Mouse (Mus musculus): ENCODE data around the gene Adk. TPM values are rescaled to one million over a fixed set of nuclear protein-coding genes. Genes with fewer than 3 reads are reported as not detected.

Gene Adk
- polyA plus RNA-seq, 1 experiment = 84.0 TPM

DNA sequence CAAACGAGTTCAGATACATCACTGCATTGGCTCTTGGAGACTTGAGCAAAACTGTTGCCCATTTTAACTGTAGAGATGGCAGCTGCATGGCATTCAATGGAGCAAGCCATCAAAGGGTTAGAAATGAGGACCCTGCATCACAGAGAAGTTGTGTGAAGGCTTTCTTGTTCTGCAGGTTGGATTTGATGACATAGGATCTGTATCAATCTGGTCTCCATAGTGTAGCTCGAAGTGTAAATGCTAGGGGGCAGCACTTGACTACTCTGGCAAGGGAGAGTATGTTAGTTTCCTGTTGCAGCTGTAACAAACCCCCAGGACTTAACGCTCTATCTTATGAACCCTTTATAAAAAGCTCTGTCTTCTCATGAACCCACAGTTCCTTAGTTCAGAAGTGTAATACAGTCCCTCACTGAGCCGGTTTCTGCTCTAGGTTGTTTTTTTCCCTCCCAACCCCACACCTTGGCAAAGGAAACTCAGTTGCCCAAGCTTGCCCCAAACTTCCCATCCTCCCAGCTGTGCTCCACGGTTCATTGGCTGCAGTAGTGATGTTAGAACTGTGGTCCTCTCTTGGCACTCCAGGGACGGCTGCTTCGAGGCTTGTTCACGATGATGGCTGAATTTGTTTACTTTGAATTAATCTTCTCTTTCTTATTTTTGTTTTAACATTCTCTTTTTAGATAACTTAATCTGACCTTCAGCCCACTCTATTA is 91.2 kb downstream of the Adk start:
- DNase-seq (ENCODE audit: extremely low spot score in 1 of 2, low spot score in 1 of 2) = peak in 1 of 2 experiments; percentile 41

DNA sequence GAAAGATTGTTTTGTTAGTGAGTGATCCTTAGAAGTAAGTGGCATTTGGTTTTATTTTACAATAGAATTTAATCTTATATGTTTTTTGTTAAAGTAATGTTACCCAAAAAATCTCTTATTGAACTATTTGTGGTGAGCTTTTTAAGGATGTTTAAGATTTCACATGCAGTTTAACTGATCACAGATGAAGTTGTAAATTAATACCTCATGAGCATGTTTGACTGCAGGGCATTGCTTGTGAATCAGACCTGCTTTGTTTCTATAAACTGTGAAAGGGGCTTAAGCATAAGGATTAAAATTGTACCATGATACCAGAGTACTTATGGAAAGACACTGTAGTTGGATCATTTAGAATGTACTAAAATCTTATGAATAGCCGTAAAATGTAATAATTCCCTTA is 94.8 kb downstream of the Adk start:
- no peak for DNase-seq (ENCODE audit: extremely low spot score in 1 of 2, low spot score in 1 of 2)

GRCm38 (mm10) chr14:21150301-21150700 is 97.9 kb downstream of the Adk start:
- peak in 1 of 2 experiments; percentile 27 for DNase-seq (ENCODE audit: extremely low spot score in 1 of 2, low spot score in 1 of 2)

- no peak for DNase-seq (ENCODE audit: extremely low spot score in 1 of 2, low spot score in 1 of 2)
Measured at GRCm38 (mm10) chr14:21152055-21152454, 99.7 kb downstream of the Adk start.

- no peak for DNase-seq (ENCODE audit: extremely low spot score in 1 of 2, low spot score in 1 of 2)
Measured at GRCm38 (mm10) chr14:21165706-21166105, 113.3 kb downstream of the Adk start.

DNA sequence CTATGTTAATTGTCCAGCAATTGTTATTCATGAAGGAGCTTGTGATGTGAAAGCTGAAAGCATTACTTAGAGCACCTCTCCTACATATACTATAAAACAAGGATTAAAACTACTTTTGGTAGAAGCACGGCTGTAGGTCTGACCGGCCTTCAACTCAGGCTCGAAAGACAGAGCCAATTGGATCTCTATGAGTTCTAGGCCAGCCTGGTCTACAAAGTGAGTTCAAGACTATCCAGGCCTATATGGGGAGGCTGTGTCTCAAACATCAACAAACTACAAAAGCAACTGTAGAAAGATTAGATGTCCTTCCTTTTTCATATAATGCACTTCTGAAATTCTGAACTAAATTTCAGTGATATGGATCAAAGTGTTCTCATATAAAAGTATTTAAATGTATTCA is 113.7 kb downstream of the Adk start:
- no peak for DNase-seq (ENCODE audit: extremely low spot score in 1 of 2, low spot score in 1 of 2)

GRCm38 (mm10) chr14:21173973-21174745 is 121.8 kb downstream of the Adk start:
- DNase-seq (ENCODE audit: extremely low spot score in 1 of 2, low spot score in 1 of 2) = no peak

GRCm38 (mm10) chr14:21174804-21175203 is 122.4 kb downstream of the Adk start:
- no peak for DNase-seq (ENCODE audit: extremely low spot score in 1 of 2, low spot score in 1 of 2)

- DNase-seq (ENCODE audit: extremely low spot score in 1 of 2, low spot score in 1 of 2) = no peak
Measured at GRCm38 (mm10) chr14:21177781-21178180, 125.4 kb downstream of the Adk start.

DNA sequence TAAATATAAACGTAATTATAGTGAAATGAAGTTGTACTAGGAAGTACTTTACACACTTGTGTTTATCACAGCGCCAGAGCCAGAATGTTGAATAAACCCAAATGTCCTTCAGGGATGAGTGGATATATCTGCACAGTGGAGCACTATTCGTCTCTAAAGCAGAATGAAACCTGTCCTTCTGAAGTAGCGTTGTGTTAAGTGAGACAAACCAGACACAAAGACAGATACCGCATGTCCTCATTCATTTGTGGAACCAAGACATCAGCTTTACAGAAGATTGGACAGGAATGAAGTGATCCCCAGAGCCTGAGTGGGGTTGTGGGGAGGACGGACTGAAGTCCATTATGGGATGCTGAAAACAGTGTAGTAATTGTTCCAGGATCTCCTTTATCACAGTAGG is 126.0 kb downstream of the Adk start:
- no peak for DNase-seq (ENCODE audit: extremely low spot score in 1 of 2, low spot score in 1 of 2)

GRCm38 (mm10) chr14:21181053-21181452 is 128.7 kb downstream of the Adk start:
- no peak for DNase-seq (ENCODE audit: extremely low spot score in 1 of 2, low spot score in 1 of 2)

GRCm38 (mm10) chr14:21191966-21192365 is 139.6 kb downstream of the Adk start:
- DNase-seq (ENCODE audit: extremely low spot score in 1 of 2, low spot score in 1 of 2) = no peak

- no peak for DNase-seq (ENCODE audit: extremely low spot score in 1 of 2, low spot score in 1 of 2)
Measured at GRCm38 (mm10) chr14:21192749-21193148, 140.4 kb downstream of the Adk start.

DNA sequence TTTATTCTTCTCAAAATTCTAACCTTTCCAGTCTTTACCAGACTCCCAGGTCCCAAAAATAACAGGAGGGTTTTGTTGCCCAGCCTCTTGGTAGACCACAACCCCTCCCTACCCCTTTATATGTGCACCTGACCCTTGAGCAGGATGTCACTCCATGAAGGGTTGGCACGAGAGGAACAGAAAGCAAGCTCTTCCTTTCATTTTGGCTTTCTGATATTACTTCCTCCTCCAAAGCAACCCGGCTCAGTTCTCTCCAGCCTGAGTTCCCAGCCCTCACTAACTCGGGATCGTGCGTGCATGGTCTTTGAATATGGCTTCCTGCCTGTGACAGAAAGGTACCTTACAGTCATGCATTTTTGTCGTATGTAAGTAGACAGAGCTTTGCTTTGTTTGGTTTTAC is 142.0 kb downstream of the Adk start:
- no peak for DNase-seq (ENCODE audit: extremely low spot score in 1 of 2, low spot score in 1 of 2)

GRCm38 (mm10) chr14:21200850-21201249 is 148.5 kb downstream of the Adk start:
- no peak for DNase-seq (ENCODE audit: extremely low spot score in 1 of 2, low spot score in 1 of 2)

GRCm38 (mm10) chr14:21206472-21206871 is 154.1 kb downstream of the Adk start:
- no peak for DNase-seq (ENCODE audit: extremely low spot score in 1 of 2, low spot score in 1 of 2)

GRCm38 (mm10) chr14:21221574-21222138 is 169.3 kb downstream of the Adk start:
- DNase-seq (ENCODE audit: extremely low spot score in 1 of 2, low spot score in 1 of 2) = peak in 1 of 2 experiments; percentile 33

DNA sequence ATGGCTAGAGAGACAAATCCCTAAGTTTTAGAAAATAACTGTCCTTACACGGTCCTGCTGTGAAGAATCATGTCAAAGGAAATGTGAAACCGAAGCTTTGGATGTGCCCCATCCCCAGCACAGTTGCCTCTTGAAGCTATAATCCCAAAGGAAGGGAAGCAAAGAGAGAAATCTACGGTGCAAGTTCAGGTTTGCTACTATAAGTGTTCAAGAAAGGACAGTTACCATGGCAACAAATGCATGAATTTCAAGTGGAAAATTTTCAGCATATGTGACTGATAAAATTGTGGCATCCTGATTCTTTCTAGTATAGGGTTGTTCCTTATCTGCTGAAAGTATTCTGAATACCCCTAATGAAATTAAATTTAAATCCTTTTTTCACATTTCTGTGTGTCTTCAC is 169.8 kb downstream of the Adk start:
- DNase-seq (ENCODE audit: extremely low spot score in 1 of 2, low spot score in 1 of 2) = peak in 1 of 2 experiments; percentile 62

DNA sequence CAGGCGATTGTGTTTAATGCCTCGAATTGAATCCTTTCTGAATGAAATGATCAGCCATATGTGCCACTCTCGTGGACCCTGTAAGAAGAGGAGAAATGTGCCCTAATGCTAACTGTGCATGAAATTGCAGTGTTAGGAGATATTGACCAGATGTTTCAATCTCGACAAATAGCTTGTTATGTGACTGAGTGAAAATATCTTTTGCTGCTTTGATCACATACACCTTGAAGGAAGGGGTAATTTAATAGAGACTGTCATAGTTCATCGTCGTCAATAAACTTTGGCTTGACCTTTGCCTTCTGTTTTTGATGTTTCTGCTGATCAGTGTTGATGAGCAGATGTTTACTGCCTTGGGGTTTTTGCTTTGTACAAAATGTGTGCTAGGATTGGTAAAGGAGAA is 171.1 kb downstream of the Adk start:
- no peak for DNase-seq (ENCODE audit: extremely low spot score in 1 of 2, low spot score in 1 of 2)

- DNase-seq (ENCODE audit: extremely low spot score in 1 of 2, low spot score in 1 of 2) = no peak
Measured at GRCm38 (mm10) chr14:21223971-21224635, 171.7 kb downstream of the Adk start.

DNA sequence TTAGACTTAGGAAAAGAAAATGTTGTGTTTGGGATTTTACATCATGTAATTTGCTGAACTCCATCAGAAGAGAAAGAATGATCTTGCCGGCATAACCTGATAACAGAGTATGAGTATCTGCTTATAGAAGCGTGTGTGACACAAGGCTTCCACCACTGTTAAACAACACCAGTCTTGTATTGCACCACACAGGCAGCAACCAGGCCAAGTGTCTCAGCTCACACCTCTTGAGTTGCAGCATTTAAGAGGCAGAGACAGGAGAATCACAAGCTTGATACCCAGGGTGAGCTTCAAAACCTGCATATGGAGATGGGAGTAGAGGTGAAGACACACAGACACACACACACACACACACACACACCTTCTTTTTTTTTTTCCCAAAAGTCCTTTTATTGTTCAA is 184.7 kb downstream of the Adk start:
- no peak for DNase-seq (ENCODE audit: extremely low spot score in 1 of 2, low spot score in 1 of 2)

Data from frontal cortex, adult 2 months (tissue).